Mouse (Mus musculus): ENCODE data around the gene Ceacam19.

Ceacam19 gene

DNA sequence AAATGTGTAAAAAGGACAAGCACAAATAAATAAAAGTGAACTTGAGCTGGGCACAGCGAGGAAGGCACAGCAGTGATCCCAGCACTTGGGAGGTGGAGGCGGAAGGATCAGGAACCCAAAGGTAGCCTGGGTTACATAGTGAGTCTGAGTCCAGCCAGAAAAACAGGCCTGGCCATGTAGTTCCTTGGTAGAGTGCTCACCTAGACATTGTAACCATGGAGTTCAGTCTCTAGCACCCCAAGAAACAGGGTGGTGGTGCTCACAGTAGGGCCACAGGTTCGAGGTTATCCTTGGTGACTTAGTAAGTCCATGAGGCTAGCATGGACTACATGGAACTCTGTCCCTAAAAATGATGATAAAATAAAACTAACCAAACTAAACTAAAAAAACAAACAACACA lies 46.8 kb downstream of the Ceacam19 start:
- no peak for DNase-seq (ENCODE audit: low spot score)

DNA sequence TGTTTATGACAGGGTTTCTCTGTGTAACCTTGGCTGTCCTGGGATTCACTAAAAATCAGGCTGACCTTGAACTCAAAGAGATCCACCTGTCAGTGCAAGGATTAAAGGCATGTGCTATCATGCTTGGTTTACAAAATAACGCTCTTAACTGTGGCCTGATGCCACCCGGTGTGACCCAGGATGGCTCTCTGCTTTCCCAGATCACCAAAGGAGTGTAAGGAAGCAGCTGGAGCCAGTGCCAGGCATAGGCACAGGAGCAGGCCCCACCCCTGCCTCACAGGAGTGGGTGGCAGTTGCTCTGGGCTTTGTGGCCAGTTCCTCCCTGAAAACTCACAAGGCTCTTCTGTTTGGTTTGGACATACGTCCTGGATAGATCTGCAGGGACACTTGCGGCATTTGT lies 47.4 kb downstream of the Ceacam19 start:
- no peak for DNase-seq (ENCODE audit: low spot score)

GRCm38 (mm10) chr7:19836843-19837242 lies 50.9 kb downstream of the Ceacam19 start:
- no peak for DNase-seq (ENCODE audit: low spot score)

GRCm38 (mm10) chr7:19834055-19834454 lies 53.7 kb downstream of the Ceacam19 start:
- DNase-seq (ENCODE audit: low spot score) = no peak

- no peak for DNase-seq (ENCODE audit: low spot score)
Measured at GRCm38 (mm10) chr7:19831837-19832236, 55.9 kb downstream of the Ceacam19 start.

DNA sequence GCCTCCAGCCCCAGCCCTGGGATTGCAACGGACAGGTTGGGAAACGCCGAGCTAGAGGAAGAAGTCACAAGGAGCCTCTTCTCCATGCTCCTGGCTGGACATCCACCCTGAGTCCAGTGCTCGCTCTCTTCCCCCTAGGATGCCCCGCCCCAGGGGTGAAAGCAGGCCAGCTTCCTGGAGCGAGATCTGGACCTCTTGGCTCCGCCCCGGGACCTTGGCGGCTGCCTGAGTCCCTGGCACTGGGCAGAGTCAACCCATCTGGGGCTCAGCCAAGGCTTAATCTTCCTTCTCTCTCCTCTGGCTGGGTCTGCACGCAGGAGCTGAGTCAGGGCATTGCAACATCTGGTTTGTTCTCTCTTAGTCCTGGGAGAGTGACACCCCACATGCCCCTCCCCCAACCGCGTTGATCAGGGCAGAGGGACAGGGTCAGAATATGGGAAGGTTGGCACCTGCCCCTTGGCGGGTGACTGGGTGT lies 57.0 kb downstream of the Ceacam19 start:
- DNase-seq (ENCODE audit: low spot score) = peak; percentile 95

DNA sequence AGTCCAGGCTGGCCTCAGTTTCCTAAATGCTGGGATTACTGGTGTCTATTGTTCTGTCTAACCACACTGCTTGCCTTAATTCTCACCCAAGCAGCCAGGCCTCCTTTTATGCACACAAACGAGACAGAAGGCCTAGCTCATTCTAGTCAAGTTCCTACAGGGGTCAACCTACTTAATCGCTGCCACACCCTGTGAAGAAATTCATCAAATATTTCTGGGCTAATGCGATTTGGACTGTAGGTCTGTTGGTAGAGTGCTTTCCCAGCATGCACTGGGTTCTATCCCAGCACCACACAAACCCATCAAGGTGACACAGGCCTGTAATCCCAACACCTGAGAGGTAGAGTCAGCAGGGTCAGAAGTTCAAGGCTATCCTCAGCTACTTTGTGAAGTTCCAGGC lies 58.1 kb downstream of the Ceacam19 start:
- DNase-seq (ENCODE audit: low spot score) = no peak

DNA sequence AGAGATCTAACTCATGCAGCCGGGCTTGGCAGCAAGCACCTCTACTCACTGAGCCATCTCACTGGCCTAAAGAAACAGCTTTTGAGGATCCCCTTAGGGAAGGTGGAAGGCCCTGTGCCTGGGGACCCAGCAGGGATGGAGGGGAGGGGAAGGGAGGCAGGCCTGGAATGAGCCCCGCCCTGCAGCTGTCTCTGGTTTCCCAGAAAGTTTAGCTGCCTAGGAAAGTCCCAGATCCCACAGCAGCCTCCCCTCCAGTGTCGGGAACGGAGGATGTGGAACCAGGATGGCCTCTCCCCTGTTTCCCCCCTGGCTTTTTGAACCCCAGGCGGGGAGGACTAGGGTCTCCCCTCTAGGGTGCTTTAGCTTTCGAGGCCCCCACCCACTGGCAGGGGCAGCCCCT lies 61.0 kb downstream of the Ceacam19 start:
- DNase-seq (ENCODE audit: low spot score) = no peak
